Mouse (Mus musculus): ENCODE measurements around the gene Cdh13.

The Cdh13 gene

GRCm38 (mm10) chr8:118306957-118307356 is 23.4 kb downstream of the Cdh13 start:
- DNase-seq: no peak

- no peak for DNase-seq
Measured at GRCm38 (mm10) chr8:118309106-118309505, 25.6 kb downstream of the Cdh13 start.

GRCm38 (mm10) chr8:118313426-118314187 is 30.1 kb downstream of the Cdh13 start:
- peak; percentile 18 for DNase-seq

- no peak for DNase-seq
Measured at GRCm38 (mm10) chr8:118314188-118314563, 30.6 kb downstream of the Cdh13 start.

GRCm38 (mm10) chr8:118314932-118315331 is 31.4 kb downstream of the Cdh13 start:
- no peak for DNase-seq

GRCm38 (mm10) chr8:118316440-118316839 is 32.9 kb downstream of the Cdh13 start:
- no peak for DNase-seq

GRCm38 (mm10) chr8:118320566-118320965 is 37.0 kb downstream of the Cdh13 start:
- DNase-seq: no peak

- DNase-seq: no peak
Measured at GRCm38 (mm10) chr8:118323421-118323820, 39.9 kb downstream of the Cdh13 start.

- DNase-seq: no peak
Measured at GRCm38 (mm10) chr8:118334933-118335332, 51.4 kb downstream of the Cdh13 start.

GRCm38 (mm10) chr8:118339711-118340110 is 56.2 kb downstream of the Cdh13 start:
- peak; percentile 24 for DNase-seq

- peak; percentile 24 for DNase-seq
Measured at GRCm38 (mm10) chr8:118343267-118343666, 59.7 kb downstream of the Cdh13 start.

- no peak for DNase-seq
Measured at GRCm38 (mm10) chr8:118348710-118349489, 65.4 kb downstream of the Cdh13 start.

GRCm38 (mm10) chr8:118350136-118350535 is 66.6 kb downstream of the Cdh13 start:
- DNase-seq: no peak

- no peak for DNase-seq
Measured at GRCm38 (mm10) chr8:118353022-118353421, 69.5 kb downstream of the Cdh13 start.

- peak; percentile 25 for DNase-seq
Measured at GRCm38 (mm10) chr8:118357067-118357466, 73.5 kb downstream of the Cdh13 start.

- no peak for DNase-seq
Measured at GRCm38 (mm10) chr8:118357596-118357995, 74.1 kb downstream of the Cdh13 start.

GRCm38 (mm10) chr8:118363781-118364180 is 80.2 kb downstream of the Cdh13 start:
- DNase-seq: no peak

- DNase-seq: no peak
Measured at GRCm38 (mm10) chr8:118373092-118373491, 89.6 kb downstream of the Cdh13 start.

GRCm38 (mm10) chr8:118374738-118375137 is 91.2 kb downstream of the Cdh13 start:
- no peak for DNase-seq

GRCm38 (mm10) chr8:118376791-118377190 is 93.3 kb downstream of the Cdh13 start:
- no peak for DNase-seq

GRCm38 (mm10) chr8:118378985-118379384 is 95.5 kb downstream of the Cdh13 start:
- no peak for DNase-seq

GRCm38 (mm10) chr8:118379657-118380056 is 96.1 kb downstream of the Cdh13 start:
- DNase-seq: peak; percentile 16

- DNase-seq: no peak
Measured at GRCm38 (mm10) chr8:118380058-118380457, 96.5 kb downstream of the Cdh13 start.

GRCm38 (mm10) chr8:118380782-118381181 is 97.2 kb downstream of the Cdh13 start:
- no peak for DNase-seq
